In the genomic region with DNA sequence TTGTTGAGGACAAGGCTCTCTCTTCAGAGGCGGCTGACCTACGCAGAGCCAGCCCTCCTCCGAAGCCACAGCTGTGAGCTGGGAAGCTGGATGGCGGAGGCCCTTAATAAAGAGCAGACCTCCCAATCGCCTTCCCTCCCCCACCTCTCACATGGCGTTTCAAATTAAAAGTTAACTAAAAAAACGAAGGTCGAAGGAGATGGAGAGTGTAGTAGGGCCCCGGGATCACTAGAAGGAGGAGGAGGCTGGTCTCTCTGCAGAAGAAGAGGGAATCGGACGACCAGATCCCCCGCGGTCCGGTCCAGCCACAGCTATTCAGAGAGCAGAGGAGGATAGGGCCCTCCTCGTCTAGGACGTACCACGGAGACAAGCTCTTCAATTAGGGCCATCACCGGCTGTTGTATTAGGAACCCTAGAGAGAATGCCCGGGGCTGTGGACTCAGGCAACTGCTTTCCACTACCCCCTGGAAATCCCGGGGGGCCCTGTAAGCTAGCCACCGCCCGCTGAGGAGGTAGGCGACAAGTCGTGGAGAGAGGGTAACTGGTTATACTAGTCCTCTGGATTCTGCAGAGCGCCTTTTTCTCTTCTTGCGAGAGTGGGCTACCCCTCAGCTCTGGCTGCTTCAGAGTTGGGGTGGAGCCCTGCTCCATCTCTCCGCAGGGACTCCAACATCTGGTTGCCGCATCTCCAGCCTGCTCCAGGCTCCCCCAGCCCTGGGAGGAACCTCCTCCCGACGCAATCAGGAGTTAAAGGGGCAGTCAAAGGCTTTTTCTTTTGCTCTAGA, we compare ENCODE assay signal across 8 mouse cellular contexts. TPM values are rescaled to one million over a fixed set of nuclear protein-coding genes. Genes with fewer than 3 reads are reported as not detected.
DNase-seq lines count a peak whose midpoint lies in the region; ATAC-seq and TF ChIP-seq lines count a peak whose summit lies in the region.

No protein-coding gene starts in this region.

- H3K36me3 ChIP-seq in embryonic facial prominence, embryonic 13.5 days = no peaks in the 10 kb centered on the region
- no peaks in the 10 kb centered on the region for H3K36me3 ChIP-seq in heart, postnatal 0 days (replicated peaks; ENCODE audit: control insufficient read depth, insufficient read depth, low read length)
- no peaks in the 10 kb centered on the region for H3K36me3 ChIP-seq in limb, embryonic 10.5 days
- H3K36me3 ChIP-seq in small intestine, adult 2 months (ENCODE audit: control insufficient read depth, insufficient read depth, low read length) = no peaks in the 10 kb centered on the region

- intact Hi-C loops in left cerebral cortex, postnatal 25 days (cut with DNase I) = no loop called here

- TF ChIP-seq POLR2A in brain, embryonic 14.5 days (IDR thresholded peaks at IDR 0.05; ENCODE audit: borderline replicate concordance, extremely low read depth, insufficient read depth, insufficient read length, poor library complexity, severe bottlenecking) = no peak
- TF ChIP-seq POLR2A in small intestine, adult 2 months (IDR thresholded peaks at IDR 0.05; ENCODE audit: low read depth, low read length) = no peak

- TF ChIP-seq EP300 in heart, postnatal 0 days (IDR thresholded peaks at IDR 0.05; ENCODE audit: low read depth) = no peak

- peak; percentile 47 for DNase-seq in brain, embryonic 14.5 days (ENCODE audit: low read depth)
- no peak for DNase-seq in heart, postnatal 0 days (ENCODE audit: low spot score)
- DNase-seq in limb, embryonic 10.5 days (ENCODE audit: low spot score) = peak; percentile 81
- no peak for DNase-seq in left cerebral cortex, postnatal 25 days (ENCODE audit: low spot score in 2 of 2)
- no peak for DNase-seq in thymus, postnatal 10 days (ENCODE audit: low spot score in 2 of 2)
- DNase-seq in spleen, postnatal 36 days (ENCODE audit: low spot score in 2 of 2) = no peak

- no peak for ATAC-seq in embryonic facial prominence, embryonic 13.5 days (ENCODE audit: insufficient number of reproducible peaks, insufficient read depth, low FRiP score, low TSS enrichment, low read depth)
- peak; percentile 17; the same call in 1 of the 2 replicates for ATAC-seq in heart, postnatal 0 days (ENCODE audit: insufficient read depth, low read depth)

- peaks cover 35% of the 10 kb centered on the region for H3K4me1 ChIP-seq in embryonic facial prominence, embryonic 13.5 days
- H3K4me1 ChIP-seq in heart, postnatal 0 days (ENCODE audit: control insufficient read depth, insufficient read depth) = no peaks in the 10 kb centered on the region; the same call in none of the 2 replicates
- peaks cover 66% of the 10 kb centered on the region for H3K4me1 ChIP-seq in limb, embryonic 10.5 days
- peaks cover 2% of the 10 kb centered on the region; the same call in 1 of the 2 replicates for H3K4me1 ChIP-seq in small intestine, adult 2 months (ENCODE audit: control insufficient read depth, insufficient read depth, insufficient read length, low read length)

- H3K4me2 ChIP-seq in embryonic facial prominence, embryonic 13.5 days = peak overlapping the region; percentile 65
- H3K4me2 ChIP-seq in heart, postnatal 0 days (ENCODE audit: low read depth, low read length) = peak overlapping the region; percentile 48

- H3K27me3 ChIP-seq in embryonic facial prominence, embryonic 13.5 days = peaks cover 37% of the 10 kb centered on the region
- H3K27me3 ChIP-seq in heart, postnatal 0 days (ENCODE audit: control insufficient read depth, insufficient read depth, low read length) = peaks cover 97% of the 10 kb centered on the region
- peaks cover 37% of the 10 kb centered on the region for H3K27me3 ChIP-seq in limb, embryonic 10.5 days (ENCODE audit: low read depth, poor library complexity, severe bottlenecking)
- H3K27me3 ChIP-seq in small intestine, adult 2 months (ENCODE audit: control insufficient read depth, insufficient read depth, low read length) = peaks cover 51% of the 10 kb centered on the region

- peak overlapping the region; percentile 71 for H3K9ac ChIP-seq in embryonic facial prominence, embryonic 13.5 days
- no peak overlapping the region for H3K9ac ChIP-seq in heart, postnatal 0 days (replicated peaks; ENCODE audit: low read depth, low read length)

- TF ChIP-seq CTCF in brain, embryonic 14.5 days (IDR thresholded peaks at IDR 0.05; ENCODE audit: borderline replicate concordance, extremely low read depth, insufficient read depth, insufficient read length) = no peak
- no peak for TF ChIP-seq CTCF in heart, postnatal 0 days (IDR thresholded peaks at IDR 0.05; ENCODE audit: low read depth)
- no peak for TF ChIP-seq CTCF in small intestine, adult 2 months (IDR thresholded peaks at IDR 0.05; ENCODE audit: extremely low read depth, insufficient read length, insufficient replicate concordance, low read depth, low read length)

- peak overlapping the region; percentile 80 for H3K4me3 ChIP-seq in embryonic facial prominence, embryonic 13.5 days
- H3K4me3 ChIP-seq in heart, postnatal 0 days (ENCODE audit: low read depth, low read length) = peak overlapping the region; percentile 28
- H3K4me3 ChIP-seq in limb, embryonic 10.5 days = peak overlapping the region; percentile 82
- H3K4me3 ChIP-seq in small intestine, adult 2 months (ENCODE audit: low read depth, low read length) = peak overlapping the region; percentile 33

- H3K27ac ChIP-seq in embryonic facial prominence, embryonic 13.5 days = peak overlapping the region; percentile 100
- peak overlapping the region; percentile 70 for H3K27ac ChIP-seq in heart, postnatal 0 days (ENCODE audit: low read depth)
- peak overlapping the region; percentile 99 for H3K27ac ChIP-seq in limb, embryonic 10.5 days
- peak overlapping the region; percentile 13; the same call in 1 of the 2 replicates for H3K27ac ChIP-seq in small intestine, adult 2 months (ENCODE audit: insufficient read depth, low read depth, low read length)

- no peaks in the 10 kb centered on the region for H3K9me3 ChIP-seq in embryonic facial prominence, embryonic 13.5 days
- H3K9me3 ChIP-seq in heart, postnatal 0 days (replicated peaks; ENCODE audit: control insufficient read depth, low read length) = no peaks in the 10 kb centered on the region
- no peaks in the 10 kb centered on the region for H3K9me3 ChIP-seq in limb, embryonic 10.5 days (replicated peaks)

- under 1% methylated on average over 30 of the region's 30 CpGs for WGBS in embryonic facial prominence, embryonic 13.5 days
- 5% methylated on average over 30 of the region's 30 CpGs for whole genome bisulfite sequencing in heart, postnatal 0 days
- under 1% methylated on average over 30 of the region's 30 CpGs for WGBS in limb, embryonic 10.5 days
- WGBS in small intestine, adult 2 months = 7% methylated on average over 30 of the region's 30 CpGs

RNA-seq across cellular contexts. Expression of gene Pdgfra, which starts 3.6 kb away (rescaled TPM):
- polyA plus RNA-seq in brain, embryonic 14.5 days (2012; rRNA removed) = 7.2 and 16.3 TPM in 2 replicates
- 78.8 and 96.8 TPM in 2 replicates for polyA plus RNA-seq in embryonic facial prominence, embryonic 13.5 days (2015; fragmentation: Nextera tagmentation; extraction: Ambion mirVana)
- 25.3 and 27.4 TPM in 2 replicates for total RNA-seq in heart, postnatal 0 days (2014; rRNA removed; ENCODE audit: low replicate concordance)
- polyA plus RNA-seq in heart, postnatal 0 days (2015; fragmentation: Nextera tagmentation; extraction: Ambion mirVana) = 5.3 and 6.1 TPM in 2 replicates
- polyA plus RNA-seq in limb, embryonic 10.5 days (2016; fragmentation: Nextera tagmentation; extraction: Ambion mirVana) = 69.2 and 111 TPM in 2 replicates
- polyA plus RNA-seq in small intestine, adult 2 months (2012; rRNA removed) = 8.3 and 13.9 TPM in 2 replicates
- 10 to 100 TPM; 45.5 to 45.7 TPM for total RNA-seq in left cerebral cortex, postnatal 25 days (2021)

Comparison
In these comparisons a context has a peak if more than half of its experiments do, and no peak if none do; other contexts are left out.
1. DNase-seq: peak in brain, embryonic 14.5 days (single experiment) and limb, embryonic 10.5 days (single experiment); none in heart, postnatal 0 days (single experiment), left cerebral cortex, postnatal 25 days (0 of 2), thymus, postnatal 10 days (0 of 2) and spleen, postnatal 36 days (0 of 2).
2. H3K27ac ChIP-seq: peak in every context shown above with its lines; median percentile 100 in embryonic facial prominence, embryonic 13.5 days; 99 in limb, embryonic 10.5 days; 70 in heart, postnatal 0 days; 13 in small intestine, adult 2 months.
3. H3K4me3 ChIP-seq: peak in every context shown above with its lines; median percentile 82 in limb, embryonic 10.5 days; 80 in embryonic facial prominence, embryonic 13.5 days; 33 in small intestine, adult 2 months; 28 in heart, postnatal 0 days.